Mouse (Mus musculus) CD4-positive, CD25-positive, alpha-beta regulatory T cell, adult 9 weeks (primary cell): ENCODE data around the gene H2-Q4. TPM values are rescaled to one million over a fixed set of nuclear protein-coding genes. Genes with fewer than 3 reads are reported as not detected.

Source experiments
- polyA plus RNA-seq: library from polyadenylated mRNA; unstranded; fragments of 100-300 nt; shearing (Covaris generic); gene quantifications from one replicate; pipeline ENCODE4 v1.2.1, GENCODE M21; 2017

Gene H2-Q4
- polyA plus RNA-seq, result 45.7 TPM

GRCm38 (mm10) chr17:35379369-35379728, at the start of gene H2-Q4:
Gene H2-Q4, plus strand, starts transcription at chr17:35379617.

GRCm38 (mm10) chr17:35342071-35342671, 37.2 kb upstream of the H2-Q4 start, which contains the start of gene H2-Q2:
Gene H2-Q2, plus strand, starts transcription at chr17:35342242.

GRCm38 (mm10) chr17:35424624-35425416, 45.4 kb downstream of the H2-Q4 start, which contains the start of gene H2-Q6:
Gene H2-Q6, plus strand, starts transcription at chr17:35424850.

Other genes with a start within 250 kb of the H2-Q4 start
- not detected for gene Apom, start 247.6 kb upstream of the H2-Q4 start, polyA plus RNA-seq
- 57.4 TPM for gene Bag6, start 244.4 kb upstream of the H2-Q4 start, polyA plus RNA-seq
- gene Prrc2a, start 214.7 kb upstream of the H2-Q4 start, polyA plus RNA-seq, result 29.3 TPM
- 5.1 TPM for gene Aif1, start 203.5 kb upstream of the H2-Q4 start, polyA plus RNA-seq
- 11.8 TPM for gene Lst1, start 191.2 kb upstream of the H2-Q4 start, polyA plus RNA-seq
- gene Ltb, start 185.2 kb upstream of the H2-Q4 start, polyA plus RNA-seq, result 818 TPM
- gene Tnf, start 177.6 kb upstream of the H2-Q4 start, polyA plus RNA-seq, result 55.3 TPM
- 130 TPM for gene Lta, start 174.3 kb upstream of the H2-Q4 start, polyA plus RNA-seq
- 1.2 TPM for gene Gm16181, start 158.8 kb upstream of the H2-Q4 start, polyA plus RNA-seq
- gene Atp6v1g2, start 146.0 kb upstream of the H2-Q4 start, polyA plus RNA-seq, result 5.8 TPM
- gene Nfkbil1, start 143.8 kb upstream of the H2-Q4 start, polyA plus RNA-seq, result 10.5 TPM
- 286 TPM for gene Ddx39b, start 137.9 kb upstream of the H2-Q4 start, polyA plus RNA-seq
- 5,181 TPM for gene H2-D1, start 116.9 kb upstream of the H2-Q4 start, polyA plus RNA-seq
- 0.15 TPM for gene H2-Q1, start 59.2 kb upstream of the H2-Q4 start, polyA plus RNA-seq
- 20.2 TPM for gene H2-Q2, start 37.4 kb upstream of the H2-Q4 start, polyA plus RNA-seq
- gene H2-Q6, start 45.2 kb downstream of the H2-Q4 start, polyA plus RNA-seq, result 903 TPM
- gene H2-Q7, start 59.5 kb downstream of the H2-Q4 start, polyA plus RNA-seq, result 2,503 TPM
- 22.9 TPM for gene H2-Q10, start 90.5 kb downstream of the H2-Q4 start, polyA plus RNA-seq
- not detected for gene Pou5f1, start 126.4 kb downstream of the H2-Q4 start, polyA plus RNA-seq
- 16.4 TPM for gene Tcf19, start 137.2 kb downstream of the H2-Q4 start, polyA plus RNA-seq
- 8.8 TPM for gene Cchcr1, start 137.5 kb downstream of the H2-Q4 start, polyA plus RNA-seq
- not detected for gene Psors1c2, start 153.6 kb downstream of the H2-Q4 start, polyA plus RNA-seq
- gene Cdsn, start 172.5 kb downstream of the H2-Q4 start, polyA plus RNA-seq, result not detected
- not detected for gene 2300002M23Rik, start 187.8 kb downstream of the H2-Q4 start, polyA plus RNA-seq
- not detected for gene Sfta2, start 221.9 kb downstream of the H2-Q4 start, polyA plus RNA-seq
- gene Gm9573, start 247.0 kb downstream of the H2-Q4 start, polyA plus RNA-seq, result not detected